Mouse (Mus musculus) stomach, postnatal 0 days (tissue): Measurements from ENCODE around the gene Rhox3h.
"Not testable (repeated sequence)": the region's sequence is repeated elsewhere in the genome, so short reads cannot be mapped to it uniquely, and the experiment has no call there.

ENCODE experiments used
- CTCF ChIP-seq: IDR thresholded peaks from 2 replicates; pipeline ENCODE4 v1.5.1; 2016; ENCODE audit warnings: antibody characterized with exemption, low read depth, mild to moderate bottlenecking, moderate library complexity
- EP300 ChIP-seq: optimal IDR thresholded peaks from 2 replicates; pipeline ENCODE3; 2016; ENCODE audit warnings: antibody characterized with exemption

GRCm38 (mm10) chrX:37643370-37643769, 25.2 kb downstream of the Rhox3h start, which contains the start of gene Rhox2g:
- TF ChIP-seq CTCF, EP300: not testable (repeated sequence)
